Mouse (Mus musculus) adrenal gland, adult 2 months (tissue): ENCODE results near the gene Fgf8. TPM values are rescaled to one million over a fixed set of nuclear protein-coding genes. Genes with fewer than 3 reads are reported as not detected.

Experiments
- DNase-seq: peaks from one replicate; pipeline ENCODE4 v3.0.0; 2021
- polyA plus RNA-seq: library from polyadenylated mRNA; depleted of rRNA; stranded (reverse); fragments of >200 nt; gene quantifications from 2 replicates; pipeline ENCODE4 v1.2.3, GENCODE M21; 2012
- total RNA-seq, 2 experiments: library from RNA; stranded (reverse); gene quantifications; 2 replicates each; pipeline ENCODE4 v1.2.3; 2021

Gene Fgf8
- total and polyA plus RNA-seq, 3 experiments, result 0.30 TPM; not detected in 2

DNA sequence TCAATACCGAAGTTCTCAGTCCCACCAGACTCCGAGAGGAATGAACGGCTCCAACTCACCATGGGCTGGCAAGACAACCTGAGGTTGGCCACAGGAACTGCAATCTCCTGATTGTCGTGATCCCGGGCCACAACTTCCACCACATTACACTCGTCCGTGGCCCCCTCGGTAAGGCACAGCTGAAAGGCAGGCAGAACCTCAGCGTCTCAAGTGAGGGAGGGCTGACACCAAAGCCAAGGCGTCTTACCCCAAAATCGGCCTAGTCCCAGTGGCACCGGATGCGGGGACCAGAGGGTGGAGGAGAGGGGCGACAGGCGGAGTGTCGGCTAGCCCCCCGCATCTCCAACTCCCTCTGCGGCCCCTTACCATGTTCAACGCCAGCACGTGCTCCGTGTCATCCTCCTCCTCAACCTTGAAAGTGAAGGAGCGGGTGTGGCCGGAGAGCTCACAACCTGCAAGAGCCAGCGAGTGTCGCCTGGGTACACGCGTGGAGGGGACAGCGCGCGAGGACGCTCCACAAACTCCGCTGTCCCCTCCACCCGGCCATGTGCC lies 6.1 kb upstream of the Fgf8 start:
- no peak for DNase-seq

DNA sequence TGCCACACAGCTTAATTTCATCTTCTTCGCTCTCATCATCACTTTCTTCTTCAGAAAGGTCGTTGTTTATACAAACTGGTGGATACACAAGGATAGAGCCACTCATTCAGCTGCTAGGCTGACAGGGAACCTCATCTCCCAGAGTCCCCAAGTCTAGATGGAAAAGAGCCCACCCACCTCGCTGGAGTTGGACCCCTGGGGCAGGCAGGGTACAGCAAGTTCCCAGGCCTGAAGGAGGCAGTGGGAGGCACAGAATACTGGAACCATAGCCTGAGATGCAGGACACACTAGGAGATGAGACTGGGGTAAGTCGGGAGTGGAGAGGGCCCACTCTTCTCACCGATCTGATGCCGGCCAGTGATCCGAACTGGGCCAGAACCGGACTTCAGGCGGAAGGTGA lies 5.5 kb upstream of the Fgf8 start:
- DNase-seq, result no peak

DNA sequence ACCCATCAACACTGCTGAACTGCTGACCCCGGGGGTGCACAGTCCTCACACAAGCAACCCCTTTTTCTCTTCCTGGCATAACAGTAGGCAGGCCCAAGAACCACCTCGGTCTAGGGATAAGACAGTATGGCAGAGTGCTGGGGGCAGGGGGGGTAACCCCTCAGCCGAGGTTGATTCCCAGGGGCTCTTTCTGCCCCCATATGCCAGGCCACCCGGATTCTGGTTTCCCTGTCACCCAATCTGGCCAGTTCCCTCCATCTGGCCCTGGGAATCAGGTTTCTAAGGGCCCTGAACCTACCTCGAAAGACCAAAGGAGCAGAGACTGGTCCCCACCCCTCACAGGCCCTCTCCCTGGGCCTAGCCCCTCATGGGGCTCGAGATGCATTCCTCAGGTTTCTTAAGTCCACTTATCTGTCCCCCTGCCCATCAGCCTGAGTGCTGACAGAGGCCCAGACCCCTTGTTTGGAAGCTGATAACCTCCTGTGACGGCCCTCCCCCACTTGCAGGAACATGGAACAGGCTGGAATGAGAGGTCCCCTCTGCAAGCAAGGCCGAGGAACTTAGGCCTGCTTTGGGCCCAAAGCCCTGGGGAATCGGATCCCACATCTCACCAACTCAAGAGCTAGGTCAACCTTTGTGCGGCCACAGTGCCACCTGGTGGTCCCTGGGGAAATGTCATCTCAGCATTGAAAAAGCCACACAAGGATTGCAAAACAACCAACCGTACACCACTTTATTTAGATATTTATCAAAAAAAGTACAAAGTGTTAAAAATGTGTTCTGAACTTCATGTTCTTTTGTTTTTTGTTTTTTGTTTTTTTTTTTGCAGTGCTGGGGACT lies 4.5 kb upstream of the Fgf8 start:
- peak; percentile 84 for DNase-seq

GRCm38 (mm10) chr19:45746153-45747020 lies 3.7 kb upstream of the Fgf8 start:
- peak; percentile 76 for DNase-seq

GRCm38 (mm10) chr19:45745344-45746152 lies 2.8 kb upstream of the Fgf8 start:
- no peak for DNase-seq

- DNase-seq, result no peak
Measured at GRCm38 (mm10) chr19:45743619-45744018, 904 bp upstream of the Fgf8 start.

GRCm38 (mm10) chr19:45742984-45743575 lies 365 bp upstream of the Fgf8 start:
- no peak for DNase-seq

DNA sequence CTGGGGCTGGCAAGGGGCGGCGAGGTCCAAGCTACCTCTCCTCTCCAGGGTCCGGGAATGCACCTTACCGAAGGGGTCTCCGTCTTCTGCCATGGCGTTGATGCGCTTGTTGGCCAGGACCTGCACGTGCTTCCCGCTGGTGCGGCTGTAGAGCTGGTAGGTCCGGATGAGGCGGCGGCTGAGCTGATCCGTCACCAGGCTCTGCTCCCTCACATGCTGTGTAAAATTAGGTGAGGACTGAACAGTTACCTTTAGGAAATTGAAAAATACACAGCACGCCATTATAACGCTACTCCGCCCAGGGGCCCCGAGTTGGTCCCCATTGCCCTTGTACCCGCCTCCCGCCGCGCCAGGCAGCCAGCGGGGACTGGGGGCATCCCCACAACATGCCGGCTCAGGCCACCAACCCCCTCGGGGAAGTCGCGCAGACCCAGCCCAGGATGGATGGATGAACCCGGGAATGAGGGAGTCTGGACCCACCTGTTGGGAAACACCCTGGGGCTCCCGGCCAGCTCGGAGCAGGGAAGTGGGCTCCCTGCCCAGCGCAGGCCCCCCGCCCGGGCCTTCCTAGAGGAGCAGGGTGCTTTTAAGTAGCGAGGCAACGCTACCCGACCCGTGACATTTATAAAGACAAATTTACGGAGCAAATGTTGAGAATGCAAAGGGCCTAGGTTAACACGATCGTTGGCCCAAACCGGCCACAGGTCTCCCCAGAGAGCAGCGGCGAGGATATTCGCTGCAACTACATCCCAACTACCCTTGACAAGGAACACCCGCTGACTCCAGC lies 1.1 kb downstream of the Fgf8 start:
- DNase-seq, result no peak

GRCm38 (mm10) chr19:45740817-45741216 lies 1.9 kb downstream of the Fgf8 start:
- DNase-seq, result no peak

DNA sequence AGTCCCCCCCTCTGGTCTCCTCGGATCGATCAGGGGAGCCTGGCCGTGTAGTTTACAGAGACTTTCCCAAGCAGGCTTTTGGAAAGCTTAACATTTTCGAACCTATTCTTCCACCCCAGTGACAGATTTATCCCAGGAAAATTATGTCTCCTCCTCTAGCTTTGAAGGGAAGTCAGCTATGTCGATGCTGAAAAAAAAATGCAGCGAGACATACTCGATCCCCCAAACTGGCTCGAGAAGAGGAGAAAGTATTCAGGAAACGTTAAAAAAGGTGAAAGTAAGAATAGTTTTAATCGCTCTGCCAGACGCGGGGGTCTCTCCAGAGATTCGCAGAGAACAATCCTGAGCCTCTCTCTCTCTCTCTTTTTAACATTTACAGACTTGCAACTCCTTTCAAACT lies 2.5 kb downstream of the Fgf8 start:
- DNase-seq, result no peak

GRCm38 (mm10) chr19:45738521-45738920 lies 4.2 kb downstream of the Fgf8 start:
- no peak for DNase-seq

DNA sequence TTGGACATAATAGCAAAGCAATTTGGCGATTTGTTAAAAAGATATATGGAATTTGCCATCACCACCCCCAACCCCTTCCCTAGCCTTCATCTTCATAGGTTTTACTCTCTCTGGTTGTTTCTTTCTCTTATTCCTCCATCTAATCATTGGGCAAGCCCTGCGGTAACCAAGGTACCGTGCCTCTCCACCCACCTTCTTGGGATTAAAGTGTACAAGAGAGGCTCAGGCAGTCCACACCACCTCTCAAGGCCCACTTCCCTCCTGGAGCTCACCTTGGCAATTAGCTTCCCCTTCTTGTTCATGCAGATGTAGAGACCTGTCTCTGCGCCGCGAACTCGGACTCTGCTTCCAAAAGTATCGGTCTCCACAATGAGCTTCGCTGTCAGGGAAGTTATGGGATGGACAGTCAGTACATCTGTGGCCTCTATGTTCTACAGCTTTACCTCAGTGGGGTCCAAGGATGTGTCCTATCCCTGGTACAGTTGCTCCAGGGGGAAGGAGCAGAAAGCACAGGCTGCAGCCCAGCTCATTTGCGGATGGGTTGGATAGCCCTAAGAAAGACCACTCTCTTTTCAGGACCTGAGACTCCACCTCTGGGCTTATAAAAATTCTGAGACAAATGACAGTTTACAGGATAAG lies 4.8 kb downstream of the Fgf8 start:
- no peak for DNase-seq

GRCm38 (mm10) chr19:45737208-45737845 lies 5.4 kb downstream of the Fgf8 start:
- DNase-seq, result no peak

- peak; percentile 51 for DNase-seq
Measured at GRCm38 (mm10) chr19:45736855-45737207, 5.9 kb downstream of the Fgf8 start.

- no peak for DNase-seq
Measured at GRCm38 (mm10) chr19:45736241-45736640, 6.5 kb downstream of the Fgf8 start.

- DNase-seq, result no peak
Measured at GRCm38 (mm10) chr19:45734762-45735161, 8.0 kb downstream of the Fgf8 start.

- no peak for DNase-seq
Measured at GRCm38 (mm10) chr19:45734191-45734590, 8.5 kb downstream of the Fgf8 start.

GRCm38 (mm10) chr19:45733564-45733963 lies 9.2 kb downstream of the Fgf8 start:
- no peak for DNase-seq

DNA sequence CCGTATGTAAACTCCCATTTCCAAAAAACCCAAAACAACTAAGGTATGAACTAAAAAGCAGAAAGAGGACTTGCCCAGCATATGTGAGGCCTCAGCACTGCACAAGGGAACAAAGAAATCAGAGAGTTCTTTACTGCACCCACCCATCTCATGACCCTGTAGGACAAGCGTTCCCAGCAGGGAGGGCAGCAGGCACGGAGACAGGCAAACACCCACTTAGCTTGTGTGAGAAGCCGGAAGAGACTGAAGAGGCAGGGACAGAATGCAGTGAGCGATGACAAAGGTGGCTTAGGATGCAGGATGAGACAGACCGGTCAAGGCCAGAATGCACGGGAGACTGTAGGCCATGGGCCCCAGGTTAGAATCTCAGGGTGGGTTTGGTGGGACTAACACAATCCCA lies 11.1 kb downstream of the Fgf8 start:
- no peak for DNase-seq

DNA sequence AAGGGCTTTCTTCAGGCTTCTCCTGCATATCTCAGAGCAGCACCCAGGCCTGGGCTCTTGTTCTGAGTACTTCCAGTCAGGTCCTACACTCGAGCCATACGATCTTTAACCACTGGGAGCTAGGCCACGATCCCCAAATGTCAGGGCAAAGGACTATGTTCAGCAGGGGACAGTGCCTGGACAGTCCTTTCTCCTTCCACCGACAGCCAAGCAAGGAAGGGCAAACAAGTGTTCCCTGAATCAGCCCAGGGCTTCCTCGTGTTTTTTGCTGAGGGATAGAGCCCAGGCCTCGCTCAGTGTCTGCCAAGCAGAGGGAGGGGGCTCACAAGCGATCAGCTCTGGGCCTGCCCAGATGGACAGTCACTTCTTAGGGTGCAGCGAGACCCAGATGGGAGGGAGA lies 12.7 kb downstream of the Fgf8 start:
- DNase-seq, result no peak
